Mouse (Mus musculus): ENCODE results near the gene Ptbp1.

GRCm38 (mm10) chr10:79807826-79808225, 46.4 kb upstream of the Ptbp1 start:
- TF ChIP-seq CTCF (conservative IDR thresholded peaks at IDR 0.05; ENCODE audit: low read length) = no peak
- TF ChIP-seq POU5F1 (IDR thresholded peaks at IDR 0.05; ENCODE audit: borderline replicate concordance, low read length) = no peak
